Mouse (Mus musculus): ENCODE data around the gene Gm4450. TPM values are rescaled to one million over a fixed set of nuclear protein-coding genes. Genes with fewer than 3 reads are reported as not detected.
"Not testable (repeated sequence)": the region's sequence is repeated elsewhere in the genome, so short reads cannot be mapped to it uniquely, and the experiment has no call there.

Gene Gm4450
- not detected for total RNA-seq (2021)

DNA sequence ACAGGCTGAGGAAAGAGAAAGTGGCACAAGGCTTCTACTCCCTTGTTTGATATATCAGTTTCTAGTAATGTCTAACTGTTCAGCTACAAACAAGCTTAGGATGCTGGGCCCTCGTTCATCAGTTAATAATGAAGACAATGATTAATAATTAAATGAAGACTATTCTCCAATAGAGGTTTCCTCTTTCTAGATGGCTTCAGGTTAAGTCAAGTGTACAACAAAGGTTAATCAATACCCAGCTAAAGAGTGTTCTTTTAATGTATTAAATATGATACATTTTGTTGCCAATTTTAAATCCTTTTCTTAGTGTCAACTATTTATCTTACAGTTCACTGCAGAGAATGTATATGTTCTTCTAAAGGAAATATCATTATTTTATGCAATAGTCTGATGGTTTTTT is at the start of gene Gm4450:
Gene Gm4450 (minus strand): TSS at position 101 of the 400 bp plus-strand sequence.
- DNase-seq (ENCODE audit: extremely low spot score in 1 of 2, low spot score in 2 of 2); intact Hi-C loops (cut with DNase I): not testable (repeated sequence)

- intact Hi-C loops (cut with DNase I); DNase-seq (ENCODE audit: extremely low spot score in 1 of 2, low spot score in 2 of 2): not testable (repeated sequence)
Observed at GRCm38 (mm10) chr3:98497401-98497800, 40.5 kb upstream of the Gm4450 start.

GRCm38 (mm10) chr3:98496762-98497161 is 39.8 kb upstream of the Gm4450 start:
- intact Hi-C loops (cut with DNase I); DNase-seq (ENCODE audit: extremely low spot score in 1 of 2, low spot score in 2 of 2): not testable (repeated sequence)

DNA sequence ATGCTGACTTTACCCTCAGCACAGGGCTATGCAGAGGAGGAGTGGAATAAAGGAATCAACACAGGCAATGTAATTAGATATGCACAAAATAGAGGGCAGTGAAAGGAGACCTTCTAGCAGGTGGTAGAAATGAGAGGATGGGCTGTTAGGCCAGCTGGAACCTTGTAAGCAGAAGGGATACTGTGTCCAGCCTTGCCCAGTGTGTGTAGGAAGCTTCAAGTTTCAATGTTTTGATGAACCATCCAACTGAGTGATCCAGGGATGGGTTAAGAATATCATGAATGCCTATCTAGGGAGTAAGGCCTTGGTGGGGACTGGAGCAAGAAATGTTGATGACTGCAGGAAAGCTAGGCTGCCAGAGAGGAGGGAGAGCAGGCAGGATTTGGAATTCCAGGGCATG is 38.1 kb upstream of the Gm4450 start:
- DNase-seq (ENCODE audit: extremely low spot score in 1 of 2, low spot score in 2 of 2); intact Hi-C loops (cut with DNase I): not testable (repeated sequence)

- intact Hi-C loops (cut with DNase I) = not testable (repeated sequence)
Observed at GRCm38 (mm10) chr3:98494184-98494583, 37.3 kb upstream of the Gm4450 start.

DNA sequence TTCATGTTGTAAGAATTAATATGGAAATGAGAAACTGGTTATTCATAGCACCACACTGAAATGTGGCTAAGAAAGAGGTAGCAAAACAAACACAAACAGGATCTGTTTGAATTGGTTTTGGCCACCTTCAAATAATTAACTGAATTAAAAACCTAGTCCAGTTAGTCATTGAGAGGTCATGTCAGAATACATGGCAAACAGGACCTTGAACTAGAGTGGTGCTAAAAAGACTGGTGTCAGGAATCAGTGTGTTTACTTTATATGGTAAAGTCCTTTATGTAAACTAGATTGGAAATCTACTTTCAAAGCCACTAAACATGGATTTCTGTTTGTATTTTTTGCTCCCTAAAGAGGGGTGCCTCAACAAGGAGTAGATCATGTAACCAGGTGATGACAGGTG is 14.6 kb upstream of the Gm4450 start:
- DNase-seq (ENCODE audit: extremely low spot score in 1 of 2, low spot score in 2 of 2); intact Hi-C loops (cut with DNase I): not testable (repeated sequence)

More at GRCm38 (mm10) chr3:98494184-98494583, 37.3 kb upstream of the Gm4450 start:
- DNase-seq (ENCODE audit: extremely low spot score in 1 of 2, low spot score in 2 of 2) = not testable (repeated sequence)

DNA sequence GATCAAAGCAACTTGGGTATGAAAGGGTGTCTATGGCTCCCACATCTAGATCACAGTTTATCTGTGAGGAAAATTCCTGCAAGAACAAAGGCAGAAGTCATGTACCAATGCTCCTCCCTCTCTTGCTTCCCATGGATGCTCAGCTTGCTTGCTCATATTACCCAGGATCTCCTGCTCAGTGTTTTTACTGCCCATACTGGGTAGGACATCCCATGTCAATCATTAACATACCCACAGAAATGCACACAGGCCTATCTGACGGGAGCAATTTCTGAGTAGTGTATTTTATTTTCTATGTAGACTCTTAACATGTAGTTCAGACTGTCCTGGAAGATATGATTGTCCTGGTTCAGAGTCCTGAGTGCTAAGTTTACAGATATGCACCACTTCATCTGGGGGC is 14.1 kb upstream of the Gm4450 start:
- intact Hi-C loops (cut with DNase I); DNase-seq (ENCODE audit: extremely low spot score in 1 of 2, low spot score in 2 of 2): not testable (repeated sequence)

DNA sequence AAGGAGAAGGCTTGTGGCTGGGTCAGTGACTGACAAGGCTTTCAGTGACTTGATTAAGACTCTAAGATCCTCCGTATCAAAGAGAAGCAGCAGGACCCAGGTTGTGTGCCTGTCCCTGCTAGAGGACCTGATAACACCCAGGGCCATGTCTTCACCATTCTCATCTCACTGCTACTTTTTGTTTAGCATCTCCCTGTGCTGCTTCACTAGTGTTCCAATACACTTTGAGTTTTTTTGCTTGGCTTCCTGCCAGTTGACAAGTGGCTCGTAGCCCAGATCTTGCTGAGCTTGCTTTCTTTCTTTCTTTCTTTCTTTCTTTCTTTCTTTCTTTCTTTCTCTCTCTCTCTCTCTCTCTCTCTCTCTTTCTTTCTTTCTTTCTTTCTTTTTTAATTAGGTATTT is 12.4 kb upstream of the Gm4450 start:
- intact Hi-C loops (cut with DNase I) = not testable (repeated sequence)

GRCm38 (mm10) chr3:98453786-98454185 is 3.1 kb downstream of the Gm4450 start:
- intact Hi-C loops (cut with DNase I) = not testable (repeated sequence)

More for the DNA sequence above, 12.4 kb upstream of the Gm4450 start:
- DNase-seq (ENCODE audit: extremely low spot score in 1 of 2, low spot score in 2 of 2) = not testable (repeated sequence)

GRCm38 (mm10) chr3:98443924-98444323 is 13.0 kb downstream of the Gm4450 start:
- not testable (repeated sequence) for DNase-seq (ENCODE audit: extremely low spot score in 1 of 2, low spot score in 2 of 2)
- intact Hi-C loops (cut with DNase I) = loop anchor here (5.0 kb wide), 1 partner anchor 82 kb away; no protein-coding TSS in a partner anchor

More at GRCm38 (mm10) chr3:98453786-98454185, 3.1 kb downstream of the Gm4450 start:
- DNase-seq (ENCODE audit: extremely low spot score in 1 of 2, low spot score in 2 of 2) = not testable (repeated sequence)

DNA sequence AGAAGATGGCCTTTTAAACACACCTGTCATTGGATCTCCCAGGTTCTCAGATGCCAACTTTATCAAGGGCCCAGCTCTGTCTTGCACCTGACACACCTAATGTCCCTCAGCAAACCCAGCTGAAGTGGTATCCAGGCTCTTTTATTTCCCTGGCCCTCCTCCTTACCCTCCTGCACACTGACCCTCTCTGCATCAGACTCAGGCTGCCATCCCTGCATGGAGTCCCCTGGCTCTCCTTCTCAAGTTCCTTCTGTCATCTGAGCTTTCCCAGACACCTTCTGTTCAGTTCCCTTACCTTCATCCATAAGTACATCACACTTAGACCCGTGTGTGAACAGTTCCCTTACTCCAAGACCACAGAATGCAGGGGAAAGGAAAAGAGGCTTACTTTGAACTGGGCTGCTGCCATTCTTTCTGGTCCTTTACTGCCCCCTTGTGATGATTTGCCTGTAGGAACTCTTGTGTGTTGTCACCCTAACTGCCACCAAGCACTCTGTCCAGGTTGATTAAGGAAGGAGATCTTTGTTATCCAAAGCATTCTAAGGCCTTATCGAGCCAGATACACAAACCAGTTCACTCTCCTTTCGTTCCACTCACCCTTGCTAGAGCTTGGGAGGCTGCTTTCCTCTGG is 13.7 kb downstream of the Gm4450 start:
- not testable (repeated sequence) for DNase-seq (ENCODE audit: extremely low spot score in 1 of 2, low spot score in 2 of 2)
- intact Hi-C loops (cut with DNase I) = loop anchor here (5.0 kb wide), 1 partner anchor 81 kb away; no protein-coding TSS in a partner anchor

- not testable (repeated sequence) for DNase-seq (ENCODE audit: extremely low spot score in 1 of 2, low spot score in 2 of 2)
- intact Hi-C loops (cut with DNase I) = loop anchor here (5.0 kb wide), 1 partner anchor 80 kb away; no protein-coding TSS in a partner anchor
Observed at GRCm38 (mm10) chr3:98442245-98442644, 14.7 kb downstream of the Gm4450 start.

GRCm38 (mm10) chr3:98435030-98435429 is 21.9 kb downstream of the Gm4450 start:
- intact Hi-C loops (cut with DNase I) = no loop called here
- no peak for DNase-seq (ENCODE audit: extremely low spot score in 1 of 2, low spot score in 2 of 2)

DNA sequence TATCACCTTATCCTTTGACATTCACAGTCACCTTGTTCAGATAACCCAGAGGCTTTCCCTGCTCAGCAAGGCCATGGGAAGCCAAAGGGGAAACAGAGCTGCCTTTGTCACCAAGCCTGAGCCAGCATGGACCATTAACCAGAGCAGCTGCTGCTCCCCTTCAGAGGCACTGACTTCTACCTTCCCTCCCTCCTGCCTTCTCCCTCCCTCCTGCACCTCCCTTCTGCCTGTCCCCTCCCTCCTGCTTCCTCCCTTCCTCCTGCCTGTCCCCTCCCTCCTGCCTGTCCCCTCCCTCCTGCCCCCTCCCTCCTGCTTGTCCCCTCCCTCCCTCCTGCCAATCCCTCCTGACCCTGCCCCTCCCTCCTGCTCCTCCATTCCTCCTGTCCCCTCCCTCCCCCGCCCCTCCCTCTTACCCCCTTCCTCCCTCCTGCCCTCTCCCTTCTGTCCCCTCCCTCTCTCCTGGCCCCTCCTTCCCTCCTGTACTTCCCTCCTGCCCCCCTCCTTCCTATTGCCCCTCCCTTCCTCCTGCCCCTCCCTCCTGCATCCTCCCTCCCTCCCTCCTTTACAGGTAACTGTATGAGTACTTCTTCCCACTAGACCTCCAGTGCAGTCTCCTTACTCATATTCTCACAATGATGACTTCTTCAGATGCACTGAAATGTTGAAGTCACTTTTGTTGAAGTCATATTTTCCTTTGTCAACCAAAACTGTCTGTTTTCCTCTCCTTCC is 22.7 kb downstream of the Gm4450 start:
- intact Hi-C loops (cut with DNase I) = no loop called here

GRCm38 (mm10) chr3:98428928-98429525 is 27.9 kb downstream of the Gm4450 start:
- no peak for DNase-seq (ENCODE audit: extremely low spot score in 1 of 2, low spot score in 2 of 2)
- intact Hi-C loops (cut with DNase I) = loop anchor here (5.0 kb wide), 1 partner anchor 47 kb away; the partner anchor contains the start of gene Zfp697

More for the DNA sequence above, 22.7 kb downstream of the Gm4450 start:
- no peak for DNase-seq (ENCODE audit: extremely low spot score in 1 of 2, low spot score in 2 of 2)

GRCm38 (mm10) chr3:98428449-98428775 is 28.5 kb downstream of the Gm4450 start:
- DNase-seq (ENCODE audit: extremely low spot score in 1 of 2, low spot score in 2 of 2) = no peak
- intact Hi-C loops (cut with DNase I) = loop anchor here (5.0 kb wide), 1 partner anchor 46 kb away; the partner anchor contains the start of gene Zfp697

- DNase-seq (ENCODE audit: extremely low spot score in 1 of 2, low spot score in 2 of 2) = peak; percentile 66 to 85
- intact Hi-C loops (cut with DNase I) = loop anchor here (5.0 kb wide), 1 partner anchor 46 kb away; the partner anchor contains the start of gene Zfp697
Observed at GRCm38 (mm10) chr3:98427600-98428448, 29.1 kb downstream of the Gm4450 start.

- DNase-seq (ENCODE audit: extremely low spot score in 1 of 2, low spot score in 2 of 2) = no peak
- intact Hi-C loops (cut with DNase I) = loop anchor here (5.0 kb wide), 1 partner anchor 45 kb away; the partner anchor contains the start of gene Zfp697
Observed at GRCm38 (mm10) chr3:98427260-98427599, 29.7 kb downstream of the Gm4450 start.
